Mouse (Mus musculus): Measurements from ENCODE around the gene Sc5d. TPM values are rescaled to one million over a fixed set of nuclear protein-coding genes. Genes with fewer than 3 reads are reported as not detected.

The Sc5d gene
- total and polyA plus RNA-seq, 3 experiments, result 23.3 to 111 (median 77.4) TPM

- no peak for TF ChIP-seq TCF12 (IDR thresholded peaks at IDR 0.05; ENCODE audit: low read depth, low read length)
- no peak for DNase-seq (ENCODE audit: extremely low read depth)
- H3K4me2 ChIP-seq (ENCODE audit: insufficient read depth, low read depth, poor library complexity, severe bottlenecking), result no peak overlapping the region
- H3K79me2 ChIP-seq (replicated peaks; ENCODE audit: control insufficient read depth, extremely low read depth, insufficient read depth, poor library complexity, severe bottlenecking), result peaks cover 23% of the 10 kb centered on the region
- H3K27me3 ChIP-seq (replicated peaks), result no peaks in the 10 kb centered on the region
- H3K4me3 ChIP-seq (replicated peaks in 1 of 3; ENCODE audit: low read depth in 2 of 3, low read length in 2 of 3, poor library complexity in 1 of 3), result no peak overlapping the region
- in situ Hi-C loops (cut with MboI; ENCODE audit: low pct_ligation_motif_present, low pct_unique_long_range_greater_than_20kb, low sequenced_read_pairs), result no loop called here
- peaks cover 0 to 27% of the 10 kb centered on the region in 2 experiments; a peak in 3 of 4 replicates for H3K4me1 ChIP-seq (ENCODE audit: control insufficient read depth in 1 of 2, insufficient read depth in 2 of 2)
- H3K9ac ChIP-seq (ENCODE audit: insufficient read depth, low read depth), result no peak overlapping the region
- dilution Hi-C loops (cut with MboI; ENCODE audit: extremely low pct_ligation_motif_present, extremely low pct_unique_long_range_greater_than_20kb, low sequenced_read_pairs), result no loop called here
- peaks cover 6 to 22% of the 10 kb centered on the region in 2 experiments for H3K36me3 ChIP-seq (replicated peaks in 1 of 2; ENCODE audit: control insufficient read depth in 1 of 2, insufficient read depth in 1 of 2, low read length in 1 of 2)
- no peak overlapping the region for H3K27ac ChIP-seq (ENCODE audit: insufficient read depth, low read depth)
- H3K9me3 ChIP-seq (replicated peaks; ENCODE audit: low read length), result no peaks in the 10 kb centered on the region
Observed at GRCm38 (mm10) chr9:42265309-42265708, 1.3 kb upstream of the Sc5d start.

GRCm38 (mm10) chr9:42263709-42264111 is 346 bp downstream of the Sc5d start:
- H3K79me2 ChIP-seq (replicated peaks; ENCODE audit: control insufficient read depth, extremely low read depth, insufficient read depth, poor library complexity, severe bottlenecking), result peaks cover 23% of the 10 kb centered on the region
- H3K9ac ChIP-seq (ENCODE audit: insufficient read depth, low read depth), result peak overlapping the region; percentile 75
- DNase-seq (ENCODE audit: extremely low read depth), result peak; percentile 35
- H3K4me2 ChIP-seq (ENCODE audit: insufficient read depth, low read depth, poor library complexity, severe bottlenecking), result peak overlapping the region; percentile 58; the same call in 1 of the 2 replicates
- H3K36me3 ChIP-seq (replicated peaks in 1 of 2; ENCODE audit: control insufficient read depth in 1 of 2, insufficient read depth in 1 of 2, low read length in 1 of 2), result peaks cover 15 to 37% of the 10 kb centered on the region in 2 experiments
- H3K4me3 ChIP-seq (replicated peaks in 1 of 3; ENCODE audit: low read depth in 2 of 3, low read length in 2 of 3, poor library complexity in 1 of 3), result peak overlapping the region; percentile 79 to 94 (median 90)
- H3K27me3 ChIP-seq (replicated peaks), result no peaks in the 10 kb centered on the region
- no peaks in the 10 kb centered on the region for H3K9me3 ChIP-seq (replicated peaks; ENCODE audit: low read length)
- in situ Hi-C loops (cut with MboI; ENCODE audit: low pct_ligation_motif_present, low pct_unique_long_range_greater_than_20kb, low sequenced_read_pairs), result no loop called here
- H3K4me1 ChIP-seq (ENCODE audit: control insufficient read depth in 1 of 2, insufficient read depth in 2 of 2), result peaks cover 0 to 27% of the 10 kb centered on the region in 2 experiments; a peak in 3 of 4 replicates
- H3K27ac ChIP-seq (ENCODE audit: insufficient read depth, low read depth), result no peak overlapping the region
- TF ChIP-seq USF1 (IDR thresholded peaks at IDR 0.05; ENCODE audit: low read depth, low read length) (no peak), PAX5 (IDR thresholded peaks at IDR 0.05; ENCODE audit: low read length) (no peak), UBTF (IDR thresholded peaks at IDR 0.05; ENCODE audit: low read depth, low read length) (no peak), ELF1 (IDR thresholded peaks at IDR 0.05; ENCODE audit: low read depth, low read length) (peak; percentile 54), EP300 (IDR thresholded peaks at IDR 0.05; ENCODE audit: low read length) (no peak), JUN (IDR thresholded peaks at IDR 0.05; ENCODE audit: insufficient read depth, low read depth, low read length) (no peak), MAZ (IDR thresholded peaks at IDR 0.05; ENCODE audit: low read depth, low read length) (no peak), POLR2A (IDR thresholded peaks at IDR 0.05; ENCODE audit: low read depth, low read length) (no peak), MXI1 (IDR thresholded peaks at IDR 0.05; ENCODE audit: low read depth, low read length) (no peak), TBP (conservative IDR thresholded peaks at IDR 0.05; ENCODE audit: low read depth, low read length) (no peak), SIN3A (IDR thresholded peaks at IDR 0.05; ENCODE audit: low read length) (peak; percentile 56), USF2 (conservative IDR thresholded peaks at IDR 0.05; ENCODE audit: low read depth, low read length) (no peak)
- dilution Hi-C loops (cut with MboI; ENCODE audit: extremely low pct_ligation_motif_present, extremely low pct_unique_long_range_greater_than_20kb, low sequenced_read_pairs), result no loop called here

GRCm38 (mm10) chr9:42260481-42260880 is 3.6 kb downstream of the Sc5d start:
- Histone ChIP-seq H3K4me3 (replicated peaks in 1 of 3; ENCODE audit: low read depth in 2 of 3, low read length in 2 of 3, poor library complexity in 1 of 3) (no peak overlapping the region), H3K9me3 (replicated peaks; ENCODE audit: low read length) (no peaks in the 10 kb centered on the region), H3K9ac (ENCODE audit: insufficient read depth, low read depth) (no peak overlapping the region), H3K4me1 (ENCODE audit: control insufficient read depth in 1 of 2, insufficient read depth in 2 of 2) (peaks cover 0 to 25% of the 10 kb centered on the region in 2 experiments; a peak in 3 of 4 replicates), H3K4me2 (ENCODE audit: insufficient read depth, low read depth, poor library complexity, severe bottlenecking) (no peak overlapping the region), H3K27me3 (replicated peaks) (no peaks in the 10 kb centered on the region), H3K36me3 (replicated peaks in 1 of 2; ENCODE audit: control insufficient read depth in 1 of 2, insufficient read depth in 1 of 2, low read length in 1 of 2) (peaks cover 45 to 67% of the 10 kb centered on the region in 2 experiments), H3K27ac (ENCODE audit: insufficient read depth, low read depth) (no peak overlapping the region), H3K79me2 (replicated peaks; ENCODE audit: control insufficient read depth, extremely low read depth, insufficient read depth, poor library complexity, severe bottlenecking) (peaks cover 23% of the 10 kb centered on the region)
- dilution Hi-C loops (cut with MboI; ENCODE audit: extremely low pct_ligation_motif_present, extremely low pct_unique_long_range_greater_than_20kb, low sequenced_read_pairs) (no loop called here), in situ Hi-C loops (cut with MboI; ENCODE audit: low pct_ligation_motif_present, low pct_unique_long_range_greater_than_20kb, low sequenced_read_pairs) (no loop called here)
- DNase-seq (ENCODE audit: extremely low read depth), result no peak
- TF ChIP-seq CHD1 (IDR thresholded peaks at IDR 0.05; ENCODE audit: low read depth, low read length), result no peak
- no peak for TF ChIP-seq RAD21 (IDR thresholded peaks at IDR 0.05; ENCODE audit: low read depth, low read length)
- no peak for TF ChIP-seq CTCF (conservative IDR thresholded peaks at IDR 0.05 in 1 of 2, IDR thresholded peaks at IDR 0.05 in 1 of 2; ENCODE audit: low read depth in 2 of 2, low read length in 2 of 2)
- TF ChIP-seq TBP (conservative IDR thresholded peaks at IDR 0.05; ENCODE audit: low read depth, low read length), result no peak
- no peak for TF ChIP-seq ETS1 (conservative IDR thresholded peaks at IDR 0.05; ENCODE audit: low read depth, low read length)
- TF ChIP-seq RCOR1 (conservative IDR thresholded peaks at IDR 0.05; ENCODE audit: low read depth, low read length), result no peak
- no peak for TF ChIP-seq MAFK (IDR thresholded peaks at IDR 0.05; ENCODE audit: insufficient replicate concordance, low read length)
- no peak for TF ChIP-seq ZC3H11A (IDR thresholded peaks at IDR 0.05; ENCODE audit: low read depth, low read length)
- TF ChIP-seq HCFC1 (IDR thresholded peaks at IDR 0.05; ENCODE audit: low read depth, low read length), result no peak
- TF ChIP-seq MYC (IDR thresholded peaks at IDR 0.05; ENCODE audit: low read depth, low read length), result no peak
